Mouse (Mus musculus): ENCODE results near the gene Minar1.
A peak's percentile ranks its signal among the peaks of the same experiment; 100 is the strongest.

Gene Minar1

GRCm38 (mm10) chr9:89623006-89623760 lies at the start of gene Minar1:
Minar1 (minus strand) TSS chr9:89623125.
- DNase-seq = peak in 1 of 2 experiments; percentile 42

GRCm38 (mm10) chr9:89669878-89670277 lies 47.0 kb upstream of the Minar1 start:
- DNase-seq = no peak

GRCm38 (mm10) chr9:89667306-89667942 lies 44.5 kb upstream of the Minar1 start:
- no peak for DNase-seq

GRCm38 (mm10) chr9:89650913-89651312 lies 28.0 kb upstream of the Minar1 start:
- DNase-seq = no peak

- DNase-seq = no peak
These were observed 14.5 kb upstream of the Minar1 start for GRCm38 (mm10) chr9:89637453-89637852.

- DNase-seq = peak in 1 of 2 experiments; percentile 4
These were observed 474 bp downstream of the Minar1 start for GRCm38 (mm10) chr9:89622296-89623005.

GRCm38 (mm10) chr9:89621750-89622149 lies 1.2 kb downstream of the Minar1 start:
- no peak for DNase-seq

GRCm38 (mm10) chr9:89620347-89620746 lies 2.6 kb downstream of the Minar1 start:
- no peak for DNase-seq

GRCm38 (mm10) chr9:89616946-89617345 lies 6.0 kb downstream of the Minar1 start:
- no peak for DNase-seq

- DNase-seq = no peak
These were observed 12.3 kb downstream of the Minar1 start for GRCm38 (mm10) chr9:89610592-89610991.

- peak; percentile 19 to 28 for DNase-seq
These were observed 15.6 kb downstream of the Minar1 start for GRCm38 (mm10) chr9:89607321-89607720.

- peak; percentile 50 to 63 for DNase-seq
These were observed 16.7 kb downstream of the Minar1 start for GRCm38 (mm10) chr9:89606256-89606655.

GRCm38 (mm10) chr9:89601891-89602290 lies 21.0 kb downstream of the Minar1 start:
- no peak for DNase-seq

GRCm38 (mm10) chr9:89600677-89601076 lies 22.2 kb downstream of the Minar1 start:
- DNase-seq = no peak

GRCm38 (mm10) chr9:89597071-89597470 lies 25.9 kb downstream of the Minar1 start:
- DNase-seq = no peak

- no peak for DNase-seq
These were observed 26.5 kb downstream of the Minar1 start for GRCm38 (mm10) chr9:89596392-89596791.

- peak; percentile 1 to 35 for DNase-seq
These were observed 30.5 kb downstream of the Minar1 start for GRCm38 (mm10) chr9:89592391-89592790.

GRCm38 (mm10) chr9:89578422-89578821 lies 44.5 kb downstream of the Minar1 start:
- no peak for DNase-seq

- no peak for DNase-seq
These were observed 70.3 kb downstream of the Minar1 start for GRCm38 (mm10) chr9:89552663-89553062.

All from kidney, postnatal 36 days (tissue).